Mouse (Mus musculus): ENCODE results near the gene Zmynd11. TPM values are rescaled to one million over a fixed set of nuclear protein-coding genes. Genes with fewer than 3 reads are reported as not detected.

Zmynd11 gene
- polyA plus RNA-seq (2012; rRNA removed) = 7.2 and 12.8 TPM in 2 replicates

- TF ChIP-seq POLR2A (IDR thresholded peaks at IDR 0.05; ENCODE audit: low read depth, low read length) = no peak; the same call in 1 of the 2 replicates
- TF ChIP-seq CTCF (IDR thresholded peaks at IDR 0.05; ENCODE audit: extremely low read depth, insufficient read length, insufficient replicate concordance, low read depth, low read length) = no peak
- Histone ChIP-seq H3K4me3 (ENCODE audit: low read depth, low read length) (peak within 1 kb of the TSS; percentile 97), H3K27ac (ENCODE audit: insufficient read depth, low read depth, low read length) (peak within 1 kb of the TSS; percentile 88), H3K36me3 (ENCODE audit: control insufficient read depth, insufficient read depth, low read length) (no peaks in the 10 kb centered on the region), H3K4me1 (ENCODE audit: control insufficient read depth, insufficient read depth, insufficient read length, low read length) (peaks cover 9% of the 10 kb centered on the region; the same call in 1 of the 2 replicates), H3K27me3 (ENCODE audit: control insufficient read depth, insufficient read depth, low read length) (no peaks in the 10 kb centered on the region; the same call in 1 of the 2 replicates)
- whole genome bisulfite sequencing = 2% methylated on average over 92 of the region's 98 CpGs
Measured at GRCm38 (mm10) chr13:9764646-9765536, at the start of gene Zmynd11. TSS of gene Zmynd11 (minus strand) at chr13:9765330.

- H3K4me3 ChIP-seq (ENCODE audit: low read depth, low read length) = no peak overlapping the region
Measured at GRCm38 (mm10) chr13:9795889-9796631, 30.9 kb upstream of the Zmynd11 start.

DNA sequence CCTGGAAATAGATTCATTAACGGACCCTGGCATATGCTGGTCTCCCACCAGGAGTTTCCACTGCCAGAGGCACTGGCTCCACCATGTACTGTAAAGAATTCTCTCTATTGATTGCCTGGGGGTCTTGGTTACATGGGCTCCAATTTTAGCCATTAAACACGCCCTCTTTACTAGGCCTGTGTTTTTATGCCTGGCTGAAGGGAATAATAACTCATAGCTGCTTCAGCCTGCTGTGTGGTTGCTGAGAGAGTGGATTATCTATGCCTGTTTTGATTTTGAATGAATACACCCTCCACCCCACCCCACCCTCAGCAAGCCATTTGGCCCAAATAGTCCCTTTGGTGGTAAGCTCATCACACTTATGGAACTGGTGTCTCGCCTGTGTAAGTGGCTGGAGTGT is 20.9 kb upstream of the Zmynd11 start:
- WGBS = 74% methylated on average over 3 of the region's 3 CpGs
- Histone ChIP-seq H3K36me3 (ENCODE audit: control insufficient read depth, insufficient read depth, low read length) (no peaks in the 10 kb centered on the region), H3K4me1 (ENCODE audit: control insufficient read depth, insufficient read depth, insufficient read length, low read length) (no peaks in the 10 kb centered on the region), H3K27ac (ENCODE audit: insufficient read depth, low read depth, low read length) (no peak overlapping the region), H3K27me3 (ENCODE audit: control insufficient read depth, insufficient read depth, low read length) (peaks cover 3% of the 10 kb centered on the region; the same call in 1 of the 2 replicates), H3K4me3 (ENCODE audit: low read depth, low read length) (no peak overlapping the region)
- TF ChIP-seq POLR2A (IDR thresholded peaks at IDR 0.05; ENCODE audit: low read depth, low read length) = no peak
- no peak for TF ChIP-seq CTCF (IDR thresholded peaks at IDR 0.05; ENCODE audit: extremely low read depth, insufficient read length, insufficient replicate concordance, low read depth, low read length)

More at GRCm38 (mm10) chr13:9795889-9796631, 30.9 kb upstream of the Zmynd11 start:
- WGBS = 25% methylated on average over 12 of the region's 12 CpGs
- Histone ChIP-seq H3K27ac (ENCODE audit: insufficient read depth, low read depth, low read length) (no peak overlapping the region), H3K36me3 (ENCODE audit: control insufficient read depth, insufficient read depth, low read length) (no peaks in the 10 kb centered on the region), H3K4me1 (ENCODE audit: control insufficient read depth, insufficient read depth, insufficient read length, low read length) (no peaks in the 10 kb centered on the region), H3K27me3 (ENCODE audit: control insufficient read depth, insufficient read depth, low read length) (peaks cover 7% of the 10 kb centered on the region; the same call in 1 of the 2 replicates)
- TF ChIP-seq POLR2A (IDR thresholded peaks at IDR 0.05; ENCODE audit: low read depth, low read length) (no peak), CTCF (IDR thresholded peaks at IDR 0.05; ENCODE audit: extremely low read depth, insufficient read length, insufficient replicate concordance, low read depth, low read length) (no peak)

GRCm38 (mm10) chr13:9783717-9784116 is 18.6 kb upstream of the Zmynd11 start:
- Histone ChIP-seq H3K27ac (ENCODE audit: insufficient read depth, low read depth, low read length) (no peak overlapping the region), H3K4me1 (ENCODE audit: control insufficient read depth, insufficient read depth, insufficient read length, low read length) (no peaks in the 10 kb centered on the region), H3K36me3 (ENCODE audit: control insufficient read depth, insufficient read depth, low read length) (no peaks in the 10 kb centered on the region), H3K27me3 (ENCODE audit: control insufficient read depth, insufficient read depth, low read length) (peaks cover 3% of the 10 kb centered on the region; the same call in 1 of the 2 replicates), H3K4me3 (ENCODE audit: low read depth, low read length) (no peak overlapping the region)
- WGBS = 69% methylated on average over 3 of the region's 3 CpGs
- TF ChIP-seq CTCF (IDR thresholded peaks at IDR 0.05; ENCODE audit: extremely low read depth, insufficient read length, insufficient replicate concordance, low read depth, low read length) = no peak
- TF ChIP-seq POLR2A (IDR thresholded peaks at IDR 0.05; ENCODE audit: low read depth, low read length) = no peak

- no peak overlapping the region for H3K27ac ChIP-seq (ENCODE audit: insufficient read depth, low read depth, low read length)
- TF ChIP-seq CTCF (IDR thresholded peaks at IDR 0.05; ENCODE audit: extremely low read depth, insufficient read length, insufficient replicate concordance, low read depth, low read length) (no peak), POLR2A (IDR thresholded peaks at IDR 0.05; ENCODE audit: low read depth, low read length) (no peak)
- no peaks in the 10 kb centered on the region for H3K36me3 ChIP-seq (ENCODE audit: control insufficient read depth, insufficient read depth, low read length)
- H3K27me3 ChIP-seq (ENCODE audit: control insufficient read depth, insufficient read depth, low read length) = no peaks in the 10 kb centered on the region
- no peak overlapping the region for H3K4me3 ChIP-seq (ENCODE audit: low read depth, low read length)
- H3K4me1 ChIP-seq (ENCODE audit: control insufficient read depth, insufficient read depth, insufficient read length, low read length) = no peaks in the 10 kb centered on the region
- WGBS = 59% methylated on average over 5 of the region's 5 CpGs
Measured at GRCm38 (mm10) chr13:9775901-9776300, 10.8 kb upstream of the Zmynd11 start.

DNA sequence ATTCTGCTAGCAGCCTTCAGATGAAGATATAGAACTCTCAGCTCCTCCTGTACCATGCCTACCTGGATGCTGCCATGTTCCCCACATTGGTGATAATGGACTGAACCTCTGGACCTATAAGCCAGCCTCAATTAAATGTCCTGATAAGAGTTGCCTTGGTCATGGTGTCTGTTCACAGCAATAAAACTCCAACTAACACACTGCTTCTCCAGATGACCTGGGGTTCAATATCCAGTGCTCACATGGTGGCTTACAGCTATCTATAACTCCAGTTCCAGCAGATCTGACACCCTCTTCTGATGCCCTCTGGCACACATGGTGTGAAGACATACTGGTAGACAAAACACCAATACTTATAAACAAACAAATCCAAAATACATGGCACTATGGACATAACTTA is 8.9 kb upstream of the Zmynd11 start:
- no peak overlapping the region for H3K4me3 ChIP-seq (ENCODE audit: low read depth, low read length)
- no peak for TF ChIP-seq POLR2A (IDR thresholded peaks at IDR 0.05; ENCODE audit: low read depth, low read length)
- H3K4me1 ChIP-seq (ENCODE audit: control insufficient read depth, insufficient read depth, insufficient read length, low read length) = no peaks in the 10 kb centered on the region
- H3K27me3 ChIP-seq (ENCODE audit: control insufficient read depth, insufficient read depth, low read length) = no peaks in the 10 kb centered on the region
- no peaks in the 10 kb centered on the region for H3K36me3 ChIP-seq (ENCODE audit: control insufficient read depth, insufficient read depth, low read length)
- no peak overlapping the region for H3K27ac ChIP-seq (ENCODE audit: insufficient read depth, low read depth, low read length)

GRCm38 (mm10) chr13:9767279-9767678 is 2.1 kb upstream of the Zmynd11 start:
- Histone ChIP-seq H3K4me1 (ENCODE audit: control insufficient read depth, insufficient read depth, insufficient read length, low read length) (peaks cover 5% of the 10 kb centered on the region; the same call in 1 of the 2 replicates), H3K4me3 (ENCODE audit: low read depth, low read length) (no peak overlapping the region; the same call in 1 of the 2 replicates), H3K27ac (ENCODE audit: insufficient read depth, low read depth, low read length) (peak overlapping the region; percentile 47; the same call in 1 of the 2 replicates), H3K27me3 (ENCODE audit: control insufficient read depth, insufficient read depth, low read length) (no peaks in the 10 kb centered on the region; the same call in 1 of the 2 replicates), H3K36me3 (ENCODE audit: control insufficient read depth, insufficient read depth, low read length) (no peaks in the 10 kb centered on the region)
- TF ChIP-seq POLR2A (IDR thresholded peaks at IDR 0.05; ENCODE audit: low read depth, low read length) = no peak
- TF ChIP-seq CTCF (IDR thresholded peaks at IDR 0.05; ENCODE audit: extremely low read depth, insufficient read length, insufficient replicate concordance, low read depth, low read length) = no peak
- WGBS = 58% methylated on average over 5 of the region's 5 CpGs
